Mouse (Mus musculus): Measurements from ENCODE around the gene Zfp597. TPM values are rescaled to one million over a fixed set of nuclear protein-coding genes. Genes with fewer than 3 reads are reported as not detected.
A peak's percentile ranks its signal among the peaks of the same experiment; 100 is the strongest.

Gene Zfp597
- total RNA-seq (2022): 1 to 10 TPM; 6.5 to 9.3 (median 7.1) TPM

DNA sequence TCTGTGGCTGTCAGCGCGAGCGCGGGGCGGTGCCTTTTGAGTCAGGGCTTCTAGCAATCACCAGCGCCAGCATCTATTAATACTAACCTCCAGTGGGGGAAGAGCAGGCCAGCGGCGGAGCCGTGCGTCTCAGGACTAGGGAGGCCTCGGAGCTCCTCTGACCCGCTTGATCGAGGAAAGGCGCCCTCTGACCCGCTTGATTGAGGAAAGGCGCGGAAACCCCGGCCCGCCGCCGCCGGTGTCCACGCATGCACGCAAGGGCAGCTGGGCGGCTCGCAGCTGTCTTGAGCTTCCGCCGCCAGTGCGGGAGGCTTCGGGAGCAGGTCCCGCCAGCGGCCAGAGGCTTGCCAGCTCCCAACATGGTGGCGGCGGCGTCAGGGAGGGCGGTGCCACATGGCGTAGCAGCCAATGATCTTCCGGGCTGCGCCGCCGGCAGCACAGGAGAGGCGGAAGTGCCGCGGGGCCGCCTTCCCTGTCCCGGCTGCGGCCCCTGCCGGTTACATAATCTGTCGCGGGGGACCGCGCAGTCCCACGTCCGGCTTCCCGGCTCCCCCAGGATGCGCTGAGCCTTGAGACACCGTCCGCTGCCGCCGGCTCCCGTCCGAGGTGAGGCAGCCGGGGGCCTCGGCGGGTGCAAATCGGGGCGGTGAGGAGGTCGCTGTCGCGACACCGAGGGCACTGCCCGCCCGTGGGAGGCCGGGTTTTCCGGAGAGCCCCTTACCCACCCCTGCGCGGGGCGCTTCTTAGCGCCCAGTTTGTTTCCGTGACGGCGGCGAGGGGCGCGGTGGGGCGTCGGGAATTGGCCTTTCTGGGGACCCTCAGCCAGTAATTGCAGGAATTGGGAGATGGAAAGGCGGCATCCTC is at the start of gene Zfp597, which contains the start of gene Gm20695:
Zfp597 (minus strand) TSS at position 361 of the 864 bp plus-strand sequence.
Gm20695 (plus strand) TSS at position 448 of the 864 bp plus-strand sequence.
- DNase-seq (ENCODE audit: low spot score in 2 of 2): peak; percentile 86 to 93

GRCm38 (mm10) chr16:3934091-3934490 is 49.7 kb upstream of the Zfp597 start:
- no peak for DNase-seq (ENCODE audit: low spot score in 2 of 2)

DNA sequence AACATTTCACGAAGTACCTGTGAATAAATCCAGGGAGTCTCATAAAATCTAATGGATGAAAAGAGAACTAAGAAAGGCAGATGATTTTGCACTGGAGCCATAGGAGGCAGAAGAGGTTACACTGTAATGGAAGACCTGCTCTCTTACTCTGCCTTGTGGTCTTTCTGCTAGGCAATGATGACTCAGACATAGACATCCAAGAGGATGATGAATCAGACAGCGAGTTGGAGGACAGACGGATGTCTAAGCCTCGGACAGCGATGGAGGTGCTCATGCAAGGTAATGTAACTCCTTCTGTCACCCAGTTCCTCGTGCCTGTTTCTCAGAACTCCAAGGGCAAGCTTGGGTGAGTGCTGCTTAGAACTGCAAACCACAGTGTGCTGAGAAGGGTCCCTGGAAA is 49.2 kb upstream of the Zfp597 start:
- DNase-seq (ENCODE audit: low spot score in 2 of 2): no peak

GRCm38 (mm10) chr16:3929151-3929550 is 44.8 kb upstream of the Zfp597 start:
- DNase-seq (ENCODE audit: low spot score in 2 of 2): no peak

GRCm38 (mm10) chr16:3928582-3928981 is 44.2 kb upstream of the Zfp597 start:
- no peak for DNase-seq (ENCODE audit: low spot score in 2 of 2)

GRCm38 (mm10) chr16:3923966-3924365 is 39.6 kb upstream of the Zfp597 start:
- DNase-seq (ENCODE audit: low spot score in 2 of 2): no peak

- DNase-seq (ENCODE audit: low spot score in 2 of 2): no peak
These were observed 39.2 kb upstream of the Zfp597 start for GRCm38 (mm10) chr16:3923515-3923914.

GRCm38 (mm10) chr16:3920756-3921155 is 36.4 kb upstream of the Zfp597 start:
- no peak for DNase-seq (ENCODE audit: low spot score in 2 of 2)

GRCm38 (mm10) chr16:3909118-3909517 is 24.8 kb upstream of the Zfp597 start:
- DNase-seq (ENCODE audit: low spot score in 2 of 2): no peak

DNA sequence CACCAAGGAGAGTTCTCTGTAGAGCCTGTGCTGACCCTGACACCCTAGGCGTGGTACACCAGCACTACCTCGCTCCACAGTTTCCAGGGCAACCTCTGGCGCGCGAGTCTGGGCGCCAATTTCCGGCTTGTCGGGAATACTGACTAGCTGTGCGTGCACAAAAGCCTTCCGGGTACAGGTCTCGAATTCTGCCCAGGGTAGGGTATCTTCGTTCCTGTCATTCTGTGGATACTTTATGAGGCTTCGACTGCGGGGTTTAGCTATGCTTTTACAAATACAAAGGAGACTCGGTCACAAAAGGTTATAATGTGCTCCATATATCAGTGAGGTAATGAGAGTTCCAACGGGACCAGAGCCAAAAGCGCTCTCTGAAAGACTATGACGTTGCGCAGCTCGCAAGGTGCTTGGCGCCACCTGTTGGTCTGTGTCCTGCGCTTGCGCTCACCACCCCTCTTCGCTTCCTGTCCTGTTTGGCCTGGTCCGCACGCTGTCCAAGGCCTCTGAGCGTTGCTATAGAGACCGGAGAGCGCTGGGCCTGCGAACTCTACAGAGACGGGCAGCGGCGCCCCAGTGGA is 24.3 kb upstream of the Zfp597 start, which contains the start of the genes 1700037C18Rik and Cluap1:
1700037C18Rik (minus strand) TSS at position 153 of the 575 bp plus-strand sequence.
Cluap1 (plus strand) TSS at position 265 of the 575 bp plus-strand sequence.
- DNase-seq (ENCODE audit: low spot score in 2 of 2): peak; percentile 91 to 93

- DNase-seq (ENCODE audit: low spot score in 2 of 2): no peak
These were observed 23.1 kb upstream of the Zfp597 start for GRCm38 (mm10) chr16:3907471-3907870.

DNA sequence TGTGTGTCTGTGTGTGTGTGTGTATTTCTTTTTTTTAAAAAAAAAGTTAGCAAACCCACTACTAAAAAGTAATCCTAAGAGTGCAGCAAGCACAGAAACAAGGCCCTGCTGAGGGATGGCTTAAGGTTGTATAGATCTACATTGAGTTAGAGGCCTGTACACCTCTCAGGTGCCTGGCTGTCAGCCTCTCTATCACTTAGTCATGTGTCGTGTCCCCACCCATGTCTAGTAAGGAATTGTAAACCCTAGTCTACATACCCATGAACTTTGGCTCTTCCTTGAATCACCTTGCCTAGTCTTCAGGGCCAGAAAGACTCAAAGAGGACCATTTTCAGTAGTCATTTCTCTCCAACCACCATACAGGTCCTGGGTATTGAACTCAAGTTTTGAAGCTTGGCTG is 12.2 kb upstream of the Zfp597 start:
- DNase-seq (ENCODE audit: low spot score in 2 of 2): no peak

DNA sequence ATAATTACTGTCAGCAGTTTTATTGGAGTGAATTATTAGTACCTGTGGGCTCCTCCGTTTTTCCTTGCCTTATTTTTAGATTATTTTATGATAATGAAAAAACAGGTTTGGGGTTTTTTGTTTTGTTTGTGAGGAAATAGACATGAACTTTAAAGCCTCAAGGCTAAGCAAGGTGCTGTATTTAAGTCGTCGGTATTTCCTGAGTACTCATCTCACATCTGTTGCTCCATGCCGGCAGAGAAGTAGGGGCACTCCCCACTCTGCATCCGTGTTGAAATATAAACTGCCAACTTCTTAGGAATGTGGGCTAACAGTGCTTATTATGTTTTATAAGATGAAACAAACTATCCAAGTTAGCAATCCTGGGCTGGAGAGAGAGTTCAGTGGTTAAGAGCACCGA is 11.7 kb upstream of the Zfp597 start:
- no peak for DNase-seq (ENCODE audit: low spot score in 2 of 2)

- DNase-seq (ENCODE audit: low spot score in 2 of 2): no peak
These were observed 10.9 kb upstream of the Zfp597 start for GRCm38 (mm10) chr16:3895173-3895792.

DNA sequence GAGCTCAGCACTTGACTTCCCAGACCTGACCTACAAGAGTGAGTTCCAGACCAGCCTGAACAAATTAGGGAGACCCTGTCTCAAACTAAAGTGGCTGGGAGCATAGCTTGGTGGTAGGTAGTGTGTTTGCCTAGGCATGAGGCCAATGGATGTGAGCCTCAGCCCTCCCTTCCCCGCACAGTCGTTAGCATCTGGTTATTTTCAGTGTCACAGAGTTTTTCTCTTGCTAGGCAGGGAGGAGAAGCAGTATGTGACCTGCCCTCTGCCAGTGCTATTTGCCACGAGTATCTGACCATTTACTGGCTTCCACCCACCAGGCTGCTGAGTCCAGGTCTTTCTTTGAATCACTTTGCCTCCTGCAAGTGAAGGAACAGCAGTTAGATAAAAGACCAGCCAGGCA is 9.4 kb upstream of the Zfp597 start:
- DNase-seq (ENCODE audit: low spot score in 2 of 2): no peak

DNA sequence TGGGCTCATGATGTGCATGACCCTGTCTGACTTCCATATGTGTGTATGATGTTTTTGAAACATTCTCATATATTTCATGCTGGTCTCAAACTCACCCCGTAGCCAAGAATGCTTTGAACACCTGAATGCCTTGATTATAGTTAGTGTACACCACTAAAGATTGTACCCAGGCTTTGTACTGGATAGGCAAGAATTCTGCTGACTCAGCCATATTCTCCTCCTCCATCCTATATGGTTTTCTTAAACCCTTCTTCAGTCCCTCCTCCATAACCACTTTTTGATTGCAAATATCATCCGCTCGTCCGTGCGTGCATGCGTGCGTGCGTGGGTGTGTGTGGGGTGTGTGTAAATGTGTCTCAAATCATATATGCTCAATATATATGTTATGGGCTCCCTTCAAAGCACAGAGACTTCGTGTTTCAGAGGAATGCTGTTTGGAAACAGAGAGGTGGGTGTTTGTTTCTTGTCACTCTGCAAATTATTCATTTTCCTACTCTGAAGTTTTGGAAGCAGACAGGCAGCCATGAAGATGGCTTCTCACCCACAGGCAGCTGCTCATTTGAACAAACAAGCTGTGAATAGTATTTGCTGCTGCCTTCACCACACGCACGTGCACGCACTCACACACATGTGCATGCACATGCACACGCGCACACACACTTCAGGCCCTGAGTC is 7.4 kb upstream of the Zfp597 start:
- no peak for DNase-seq (ENCODE audit: low spot score in 2 of 2)

- no peak for DNase-seq (ENCODE audit: low spot score in 2 of 2)
These were observed 807 bp upstream of the Zfp597 start for GRCm38 (mm10) chr16:3885065-3885670.

DNA sequence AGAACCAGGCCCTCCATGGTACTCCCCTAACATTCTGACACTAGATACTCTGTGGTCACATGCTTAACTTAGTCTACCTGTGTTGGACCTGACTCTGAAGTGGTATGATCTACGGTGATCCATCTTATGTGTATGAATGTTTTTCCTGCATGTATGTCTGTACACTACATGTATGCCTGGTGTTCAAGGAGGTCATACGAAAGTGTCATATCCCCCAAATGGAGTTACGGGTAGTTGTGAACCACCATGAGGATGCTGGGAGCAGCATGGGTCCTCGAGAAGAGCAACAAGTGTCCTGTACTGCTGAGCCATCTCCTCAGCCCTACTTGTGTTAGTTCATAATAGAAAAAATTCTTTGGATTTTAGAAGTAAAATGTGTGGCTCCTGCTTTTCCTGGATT is 8.0 kb downstream of the Zfp597 start:
- no peak for DNase-seq (ENCODE audit: low spot score in 2 of 2)

GRCm38 (mm10) chr16:3872216-3873047 is 11.9 kb downstream of the Zfp597 start, which contains the start of gene Naa60:
TSS of gene Naa60 (plus strand) at chr16:3872375.
- DNase-seq (ENCODE audit: low spot score in 2 of 2): peak; percentile 77 to 82

- DNase-seq (ENCODE audit: low spot score in 2 of 2): no peak
These were observed 12.5 kb downstream of the Zfp597 start for GRCm38 (mm10) chr16:3871815-3872214.
